Mouse (Mus musculus) heart, embryonic 16.5 days (tissue): ENCODE results near the gene Misp. TPM values are rescaled to one million over a fixed set of nuclear protein-coding genes. Genes with fewer than 3 reads are reported as not detected.

ENCODE experiments used
- ATAC-seq: fragments of 200-750 bp; cut with Nextera tagmentation; replicated peaks from 2 replicates; pipeline ENCODE4 v1.8.0; 2017; ENCODE audit warnings: moderate number of reproducible peaks; ENCODE audit not compliant: insufficient read depth, low FRiP score; ENCODE audit errors: extremely low read depth
- H3K27ac ChIP-seq: fragments of 300-500 bp; sonication (generic); 2 replicates; pipeline ENCODE4 v1.5.1; 2014; ENCODE audit warnings: mild to moderate bottlenecking, low read length, control low read depth, moderate library complexity
- H3K27me3 ChIP-seq: fragments of 300-500 bp; sonication (generic); 2 replicates; pipeline ENCODE4 v1.6.1; 2014; ENCODE audit warnings: low read length, mixed read lengths; ENCODE audit not compliant: control insufficient read depth, insufficient read depth
- H3K36me3 ChIP-seq: fragments of 300-500 bp; sonication (generic); 2 replicates; pipeline ENCODE4 v1.6.1; 2014; ENCODE audit not compliant: control insufficient read depth, insufficient read depth
- H3K4me1 ChIP-seq: fragments of 300-500 bp; sonication (generic); 2 replicates; pipeline ENCODE4 v1.6.1; 2014; ENCODE audit warnings: low read length, mixed read lengths; ENCODE audit not compliant: control insufficient read depth, insufficient read depth
- H3K4me2 ChIP-seq: fragments of 300-500 bp; sonication (generic); 2 replicates; pipeline ENCODE4 v1.6.1; 2014; ENCODE audit warnings: low read depth, mild to moderate bottlenecking, control low read depth, low read length
- H3K4me3 ChIP-seq: fragments of 300-500 bp; sonication (generic); 2 replicates; pipeline ENCODE4 v1.5.1; 2014; ENCODE audit warnings: mild to moderate bottlenecking, control low read depth, low read length
- H3K9ac ChIP-seq: fragments of 300-500 bp; sonication (generic); 2 replicates; pipeline ENCODE4 v1.6.1; 2014; ENCODE audit warnings: low read length, control low read depth
- H3K9me3 ChIP-seq: fragments of 300-500 bp; sonication (generic); replicated peaks from 2 replicates; pipeline ENCODE4 v1.6.1; 2016; ENCODE audit warnings: low read length; ENCODE audit not compliant: control insufficient read depth
- WGBS: fragments of 180-500 bp; shearing (Covaris S2); extraction: QIAGEN DNeasy Blood & Tissue Kit; methylation state at CpG from one replicate; pipeline ENCODE4 v1.1.7; 2014; 5-methylcytosine and 5-hydroxymethylcytosine counted together
- polyA plus RNA-seq: library from polyadenylated mRNA; unstranded; fragments of >200 nt; fragmentation: Nextera tagmentation; extraction: Ambion mirVana; gene quantifications from 2 replicates; pipeline ENCODE4 v1.2.1, GENCODE M21; 2015

Misp gene
- polyA plus RNA-seq, 1 experiment from 2014 or later: 1.9 TPM

- peak overlapping the region; percentile 95 for H3K4me2 ChIP-seq
- H3K4me1 ChIP-seq: peaks cover 44% of the 10 kb centered on the region
- peak overlapping the region; percentile 98 for H3K4me3 ChIP-seq
- peaks cover 44% of the 10 kb centered on the region for H3K36me3 ChIP-seq
- no peak for ATAC-seq
- no peaks in the 10 kb centered on the region for H3K9me3 ChIP-seq
- H3K9ac ChIP-seq: peak overlapping the region; percentile 100
- H3K27ac ChIP-seq: peak overlapping the region; percentile 100
- H3K27me3 ChIP-seq: no peaks in the 10 kb centered on the region
- 67% methylated on average over 2 of the region's 2 CpGs for WGBS
These were observed 37.1 kb downstream of the Misp start for GRCm38 (mm10) chr10:79857894-79858293.

- peak overlapping the region; percentile 95 for H3K4me2 ChIP-seq
- 36% methylated on average over 17 of the region's 17 CpGs for whole genome bisulfite sequencing
- H3K9me3 ChIP-seq: no peaks in the 10 kb centered on the region
- H3K27me3 ChIP-seq: no peaks in the 10 kb centered on the region
- peak overlapping the region; percentile 100 for H3K27ac ChIP-seq
- H3K4me3 ChIP-seq: peak overlapping the region; percentile 98
- peak; percentile 19 for ATAC-seq
- peaks cover 46% of the 10 kb centered on the region for H3K36me3 ChIP-seq
- peaks cover 41% of the 10 kb centered on the region for H3K4me1 ChIP-seq
- peak overlapping the region; percentile 100 for H3K9ac ChIP-seq
These were observed 37.8 kb downstream of the Misp start for GRCm38 (mm10) chr10:79858416-79859074.

GRCm38 (mm10) chr10:79859116-79859515 lies 38.3 kb downstream of the Misp start:
- H3K4me1 ChIP-seq: peaks cover 41% of the 10 kb centered on the region
- no peak overlapping the region for H3K4me2 ChIP-seq
- no peaks in the 10 kb centered on the region for H3K9me3 ChIP-seq
- no peak for ATAC-seq
- 75% methylated on average over 11 of the region's 11 CpGs for WGBS
- peak overlapping the region; percentile 100 for H3K27ac ChIP-seq
- peaks cover 46% of the 10 kb centered on the region for H3K36me3 ChIP-seq
- no peaks in the 10 kb centered on the region for H3K27me3 ChIP-seq
- H3K4me3 ChIP-seq: no peak overlapping the region
- no peak overlapping the region for H3K9ac ChIP-seq

GRCm38 (mm10) chr10:79860079-79860911 lies 39.5 kb downstream of the Misp start:
- Histone ChIP-seq H3K4me2 (no peak overlapping the region), H3K9me3 (no peaks in the 10 kb centered on the region), H3K4me1 (peaks cover 41% of the 10 kb centered on the region), H3K36me3 (peaks cover 49% of the 10 kb centered on the region), H3K9ac (no peak overlapping the region), H3K27ac (no peak overlapping the region), H3K4me3 (no peak overlapping the region), H3K27me3 (no peaks in the 10 kb centered on the region)
- ATAC-seq: no peak
- WGBS: 88% methylated on average over 26 of the region's 26 CpGs

- no peak overlapping the region for H3K9ac ChIP-seq
- H3K36me3 ChIP-seq: peaks cover 46% of the 10 kb centered on the region
- H3K4me1 ChIP-seq: peaks cover 38% of the 10 kb centered on the region
- no peak for ATAC-seq
- no peak overlapping the region for H3K4me2 ChIP-seq
- H3K9me3 ChIP-seq: no peaks in the 10 kb centered on the region
- no peak overlapping the region for H3K27ac ChIP-seq
- WGBS: 81% methylated on average over 25 of the region's 25 CpGs
- H3K27me3 ChIP-seq: no peaks in the 10 kb centered on the region
- H3K4me3 ChIP-seq: no peak overlapping the region
These were observed 40.6 kb downstream of the Misp start for GRCm38 (mm10) chr10:79861230-79862048.

- no peak for ATAC-seq
- no peaks in the 10 kb centered on the region for H3K9me3 ChIP-seq
- no peak overlapping the region for H3K9ac ChIP-seq
- H3K4me1 ChIP-seq: peaks cover 30% of the 10 kb centered on the region
- no peak overlapping the region for H3K27ac ChIP-seq
- 89% methylated on average over 23 of the region's 23 CpGs for WGBS
- H3K36me3 ChIP-seq: peaks cover 45% of the 10 kb centered on the region
- H3K27me3 ChIP-seq: no peaks in the 10 kb centered on the region
- H3K4me3 ChIP-seq: no peak overlapping the region
- H3K4me2 ChIP-seq: no peak overlapping the region
These were observed 41.4 kb downstream of the Misp start for GRCm38 (mm10) chr10:79862049-79862788.

GRCm38 (mm10) chr10:79862925-79863324 lies 42.1 kb downstream of the Misp start:
- Histone ChIP-seq H3K4me1 (peaks cover 23% of the 10 kb centered on the region), H3K9ac (no peak overlapping the region), H3K9me3 (no peaks in the 10 kb centered on the region), H3K36me3 (peaks cover 45% of the 10 kb centered on the region), H3K27ac (no peak overlapping the region), H3K4me3 (no peak overlapping the region), H3K27me3 (no peaks in the 10 kb centered on the region), H3K4me2 (no peak overlapping the region)
- whole genome bisulfite sequencing: 58% methylated on average over 10 of the region's 10 CpGs
- no peak for ATAC-seq

GRCm38 (mm10) chr10:79864351-79865188 lies 43.8 kb downstream of the Misp start:
- H3K9ac ChIP-seq: no peak overlapping the region
- peaks cover 38% of the 10 kb centered on the region for H3K36me3 ChIP-seq
- H3K27ac ChIP-seq: no peak overlapping the region
- 50% methylated on average over 10 of the region's 10 CpGs for WGBS
- no peaks in the 10 kb centered on the region for H3K9me3 ChIP-seq
- no peak overlapping the region for H3K4me2 ChIP-seq
- ATAC-seq: no peak
- H3K4me3 ChIP-seq: no peak overlapping the region
- H3K27me3 ChIP-seq: no peaks in the 10 kb centered on the region
- peaks cover 7% of the 10 kb centered on the region for H3K4me1 ChIP-seq
